Mouse (Mus musculus): ENCODE results near the gene Tmem119.

The Tmem119 gene

DNA sequence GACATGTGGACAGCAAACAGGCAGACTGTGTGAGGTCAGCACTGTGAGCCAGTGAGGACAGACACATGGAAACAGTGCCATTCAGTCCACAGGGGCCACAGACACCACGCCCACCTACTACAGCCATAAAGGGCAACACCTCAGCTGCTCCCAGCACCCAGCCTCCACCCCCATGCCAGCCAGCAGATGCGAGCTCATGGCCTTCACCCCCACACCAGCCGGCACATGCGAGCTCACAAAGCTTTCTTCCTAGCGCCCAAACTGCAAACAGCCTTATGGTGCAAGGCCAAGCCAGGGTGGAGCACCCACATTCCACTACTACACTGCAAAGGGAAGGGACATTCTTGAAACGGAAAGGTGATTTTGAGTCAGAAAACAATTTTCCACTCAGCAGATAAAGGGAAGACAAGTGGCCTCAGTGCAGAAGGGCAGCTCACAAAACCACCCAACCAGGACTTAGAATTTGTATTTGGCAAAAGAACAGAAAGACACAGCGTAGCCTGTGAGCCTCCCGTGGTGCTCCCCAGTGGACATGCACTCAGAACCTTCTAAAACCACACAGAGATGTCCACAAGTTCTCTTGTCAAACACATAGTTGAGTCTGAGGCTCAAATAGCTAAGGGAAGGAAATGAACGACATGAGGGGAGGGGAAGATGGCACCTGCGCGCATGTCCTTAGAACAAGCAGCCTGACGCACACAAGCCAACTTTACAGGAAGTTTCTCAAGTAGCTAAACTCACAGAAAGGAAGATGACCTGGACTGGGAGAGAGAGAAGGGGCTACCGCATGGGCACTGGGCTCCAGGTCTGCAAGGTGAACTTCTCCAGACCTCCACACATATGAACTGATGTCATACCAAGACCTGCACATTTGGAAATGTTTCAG, 34.4 kb downstream of the Tmem119 start:
- DNase-seq (ENCODE audit: low spot score in 2 of 2) = no peak

DNA sequence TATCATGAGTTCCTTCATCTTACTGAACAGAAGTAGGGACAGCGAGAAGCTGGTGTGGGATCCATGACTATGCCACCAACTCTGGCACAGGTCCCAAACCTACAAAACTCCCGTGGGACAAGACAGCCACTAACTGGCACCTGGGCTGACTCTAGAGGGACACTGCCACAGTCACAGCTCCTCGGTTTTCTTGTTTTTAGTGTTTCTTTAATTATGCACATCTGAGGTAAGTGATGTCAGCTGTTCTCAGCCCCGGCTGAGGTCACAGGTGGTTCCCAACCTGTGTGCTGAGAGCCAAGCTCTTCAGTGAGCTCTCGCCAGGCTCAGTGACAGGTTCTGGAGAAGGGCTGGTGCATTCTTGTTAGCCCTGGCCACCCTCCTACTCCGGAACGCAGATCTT, 35.9 kb downstream of the Tmem119 start:
- DNase-seq (ENCODE audit: low spot score in 2 of 2) = no peak

DNA sequence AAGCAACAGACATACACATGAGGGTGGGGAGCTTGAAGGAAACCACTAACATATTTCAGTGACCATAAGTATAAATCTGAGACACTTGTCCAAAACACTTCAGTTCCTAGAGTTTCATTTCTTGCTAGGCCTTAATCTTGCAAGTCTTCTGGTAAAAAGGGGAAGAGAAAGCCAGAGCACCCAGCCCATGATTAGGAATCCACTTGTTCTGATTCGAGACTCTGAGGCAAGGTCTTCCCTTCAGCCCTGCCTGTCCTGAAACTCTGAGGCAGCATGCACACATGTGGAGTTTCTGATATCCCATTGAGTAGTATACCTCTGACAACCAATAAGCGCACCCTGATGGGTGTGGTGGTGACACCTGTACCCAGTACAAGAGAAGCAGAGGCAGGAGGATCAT, 38.7 kb downstream of the Tmem119 start:
- no peak for DNase-seq (ENCODE audit: low spot score in 2 of 2)

DNA sequence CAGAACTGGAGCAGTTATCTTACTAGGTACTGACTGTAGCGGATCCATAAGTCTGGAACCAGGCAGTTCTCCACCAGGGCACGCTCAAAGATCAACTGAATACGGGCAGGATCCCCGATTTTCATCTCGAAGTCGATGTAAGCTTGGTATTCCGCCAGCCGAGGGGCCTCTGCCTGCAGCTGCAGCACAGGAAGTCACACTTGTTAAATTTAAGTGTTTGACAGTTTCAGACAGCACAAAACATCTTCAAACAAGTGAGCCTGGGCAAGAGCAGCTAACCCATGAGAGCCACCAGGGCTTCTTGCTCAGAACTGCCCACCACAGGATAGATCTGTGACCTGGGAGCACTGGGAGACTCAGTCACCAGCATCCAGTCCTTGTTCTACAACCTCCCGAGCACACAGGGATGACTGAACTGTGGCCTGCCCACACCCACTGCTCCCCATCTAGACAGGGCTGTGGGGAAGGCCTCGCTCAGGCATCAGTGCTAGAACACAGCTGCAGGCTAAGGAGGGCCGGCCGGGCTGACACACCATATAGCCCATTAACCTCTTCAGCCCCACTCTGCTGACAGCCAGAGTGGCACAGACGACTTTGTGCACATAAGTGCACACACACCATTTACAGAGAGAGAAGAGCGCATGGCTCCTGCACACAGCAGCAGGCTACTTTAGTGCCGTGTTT, 44.8 kb downstream of the Tmem119 start:
- no peak for DNase-seq (ENCODE audit: low spot score in 2 of 2)

DNA sequence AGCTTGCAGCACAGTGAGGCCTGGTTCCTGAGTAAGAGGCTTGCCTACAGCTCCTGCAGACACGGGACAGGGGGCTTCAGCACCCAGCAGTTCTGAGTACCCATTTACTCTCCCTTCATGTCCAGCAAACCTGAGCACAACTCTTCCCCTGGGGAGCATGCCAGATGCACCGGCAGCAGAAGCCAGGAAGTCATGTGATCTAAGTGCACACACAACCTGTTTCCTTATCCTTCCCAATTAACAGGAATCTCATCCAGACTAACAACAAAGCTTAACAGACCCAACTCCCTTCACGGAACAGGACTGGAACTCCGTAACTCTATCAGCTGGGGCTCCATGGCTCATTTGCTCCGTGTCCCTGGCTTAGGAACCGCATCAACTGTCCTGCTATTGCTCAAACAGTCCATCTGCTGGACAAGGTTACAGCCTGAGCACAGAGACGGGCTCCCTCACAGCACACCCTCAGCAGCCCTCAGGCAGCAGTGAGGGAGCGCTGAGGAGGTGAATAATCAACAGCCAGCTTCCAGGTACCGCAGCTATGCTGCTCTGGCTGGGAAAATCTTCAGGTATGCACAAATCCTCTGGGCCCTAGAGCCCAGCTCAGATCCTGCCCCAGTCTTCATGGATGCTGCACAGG, 48.7 kb downstream of the Tmem119 start:
- DNase-seq (ENCODE audit: low spot score in 2 of 2) = no peak

DNA sequence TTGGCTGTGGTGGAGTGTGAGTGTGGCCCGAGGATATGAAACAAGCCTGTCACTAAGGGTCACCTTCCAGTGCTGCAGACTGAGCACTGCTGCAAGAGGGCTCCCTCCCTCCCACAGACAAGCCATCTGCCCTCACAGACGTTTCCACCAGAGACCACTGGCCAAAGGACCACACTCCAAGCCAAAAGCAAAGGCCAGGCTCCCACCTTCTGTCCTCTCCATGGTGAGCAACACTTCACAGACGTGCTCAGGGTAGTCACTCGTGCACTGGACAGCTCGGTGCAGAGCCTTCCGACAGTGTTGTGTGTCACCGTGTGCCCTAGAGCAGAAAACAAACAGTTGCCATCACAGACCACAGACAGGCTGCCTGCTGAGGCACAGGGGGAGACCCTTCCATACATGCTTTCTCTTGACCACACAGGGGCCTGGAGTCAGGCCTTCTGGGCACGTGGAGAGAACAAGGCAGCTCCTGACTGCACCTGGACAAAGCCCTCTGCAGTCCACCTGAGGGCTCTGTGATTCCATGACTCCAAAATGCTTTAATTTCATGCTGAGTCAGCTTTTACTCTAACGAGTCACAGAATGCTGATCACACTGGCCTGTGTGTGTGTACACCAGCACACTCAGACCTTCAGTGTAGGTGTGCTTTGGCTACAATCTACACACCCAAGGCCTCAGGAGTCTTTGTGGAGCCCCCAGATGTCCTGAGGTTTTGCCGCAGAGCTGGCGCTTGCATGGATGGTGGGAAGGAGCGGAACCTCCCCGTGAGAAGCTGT, 51.6 kb downstream of the Tmem119 start:
- DNase-seq (ENCODE audit: low spot score in 2 of 2) = no peak

DNA sequence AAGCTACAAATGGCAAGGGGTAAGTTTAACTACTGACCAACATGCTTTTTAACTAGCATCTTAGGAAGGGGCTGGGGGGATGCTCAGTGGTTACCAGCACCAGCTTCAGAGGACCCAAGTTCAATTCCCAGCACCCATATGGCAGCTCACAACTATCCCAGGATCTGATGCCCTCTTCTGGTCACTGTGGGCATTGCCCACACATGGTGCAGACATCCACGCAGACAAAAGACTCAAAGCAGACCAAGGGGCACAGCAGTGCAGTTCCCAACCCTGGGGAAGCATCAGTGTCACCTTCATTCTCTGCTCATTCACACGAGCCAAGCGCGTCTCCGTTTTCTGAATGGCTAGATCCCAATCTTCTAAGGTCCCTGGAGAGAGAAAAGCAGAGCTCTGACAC, 52.7 kb downstream of the Tmem119 start:
- DNase-seq (ENCODE audit: low spot score in 2 of 2) = no peak

Measured in cerebellum, postnatal 4 days (tissue).